Mouse (Mus musculus) midbrain, embryonic 11.5 days (tissue): ENCODE measurements at regions not wholly inside any gene's neighbourhood (a gene's known extent, or its start where the extent isn't known, plus 50 kb on each side); places are given as distances from the start of the nearest gene placed in this dataset.

Source experiments
- ATAC-seq: fragments of 200-750 bp; cut with Nextera tagmentation; 2 replicates; pipeline ENCODE4 v1.8.0; 2017; ENCODE audit warnings: moderate TSS enrichment, moderate library complexity; ENCODE audit not compliant: low FRiP score
- DNase-seq: peaks from one replicate; pipeline ENCODE4 v3.0.0; 2015; ENCODE audit warnings: low spot score; ENCODE audit errors: missing footprints
- H3K27ac ChIP-seq: fragments of 300-500 bp; sonication (generic); 2 replicates; pipeline ENCODE4 v1.5.1; 2014; ENCODE audit warnings: low read depth, low read length
- H3K27me3 ChIP-seq: fragments of 300-500 bp; sonication (generic); 2 replicates; pipeline ENCODE4 v1.6.1; 2014; ENCODE audit warnings: mild to moderate bottlenecking, low read length, moderate library complexity, mixed read lengths; ENCODE audit not compliant: control insufficient read depth, insufficient read depth
- H3K36me3 ChIP-seq: fragments of 300-500 bp; sonication (generic); 2 replicates; pipeline ENCODE4 v1.6.1; 2014; ENCODE audit warnings: mild to moderate bottlenecking, low read length, moderate library complexity, mixed read lengths; ENCODE audit not compliant: control insufficient read depth, insufficient read depth
- H3K4me1 ChIP-seq: fragments of 300-500 bp; sonication (generic); 2 replicates; pipeline ENCODE4 v1.6.1; 2014; ENCODE audit warnings: low read length; ENCODE audit not compliant: control insufficient read depth, insufficient read depth
- H3K4me2 ChIP-seq: fragments of 300-500 bp; sonication (generic); 2 replicates; pipeline ENCODE4 v1.6.1; 2014; ENCODE audit warnings: mild to moderate bottlenecking, moderate library complexity
- H3K4me3 ChIP-seq: fragments of 300-500 bp; sonication (generic); 2 replicates; pipeline ENCODE4 v1.5.1; 2014; ENCODE audit warnings: low read depth, low read length
- H3K9ac ChIP-seq: fragments of 300-500 bp; sonication (generic); 2 replicates; pipeline ENCODE4 v1.6.1; 2014; ENCODE audit warnings: low read length
- H3K9me3 ChIP-seq: fragments of 300-500 bp; sonication (generic); 2 replicates; pipeline ENCODE4 v1.6.1; 2016; ENCODE audit warnings: low read length; ENCODE audit not compliant: control insufficient read depth
- WGBS: fragments of 180-500 bp; shearing (Covaris S2); extraction: QIAGEN DNeasy Blood & Tissue Kit; methylation state at CpG from one replicate; pipeline ENCODE4 v1.1.7; 2014; 5-methylcytosine and 5-hydroxymethylcytosine counted together

GRCm38 (mm10) chr3:40441092-40442036 lies 89.7 kb upstream of the Intu start:
- Histone ChIP-seq H3K4me1 (no peaks in the 10 kb centered on the region), H3K9me3 (no peaks in the 10 kb centered on the region), H3K27me3 (no peaks in the 10 kb centered on the region), H3K36me3 (no peaks in the 10 kb centered on the region), H3K4me3 (no peak overlapping the region), H3K27ac (no peak overlapping the region), H3K4me2 (no peak overlapping the region), H3K9ac (no peak overlapping the region)
- ATAC-seq (no peak), DNase-seq (no peak)
- WGBS = 63% methylated on average over 14 of the region's 14 CpGs

DNA sequence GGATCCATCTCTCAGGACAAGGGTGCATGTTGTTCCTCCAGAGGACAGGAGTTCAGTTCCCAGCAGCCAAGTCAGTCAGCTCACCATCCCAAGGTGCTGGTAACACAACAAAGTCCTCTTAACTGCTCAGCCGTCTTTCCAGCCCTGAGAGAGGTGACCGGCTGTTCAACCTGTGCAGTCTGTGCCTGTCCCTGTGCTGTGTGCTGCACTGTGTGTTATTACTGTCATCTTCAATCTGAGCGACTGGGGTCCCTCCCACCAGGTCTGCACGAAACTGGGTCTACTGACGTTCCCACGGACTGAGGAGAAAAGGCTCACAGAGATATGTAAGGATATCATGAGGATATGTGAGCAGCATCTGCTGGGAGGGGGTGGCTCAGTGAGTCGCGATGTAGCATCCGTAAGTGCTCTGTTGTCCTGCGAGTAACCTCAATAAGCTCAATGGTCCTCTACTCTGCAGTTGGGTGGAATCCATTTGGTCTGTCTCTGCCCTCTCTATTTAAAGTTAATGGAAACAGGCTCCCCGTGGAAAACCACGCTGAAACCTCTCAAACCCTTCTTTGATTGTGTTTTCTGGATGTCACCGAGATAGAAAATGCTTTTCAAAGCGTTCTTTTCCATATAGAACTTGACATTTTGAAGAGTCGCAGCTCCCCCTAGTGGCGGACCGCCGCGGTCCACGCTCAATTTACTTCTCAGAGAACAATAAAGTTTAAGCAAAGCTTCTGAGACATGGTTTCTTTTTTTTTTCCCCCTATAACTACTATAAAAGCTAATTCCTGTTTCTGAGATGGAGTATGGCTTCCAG lies 87.1 kb upstream of the Intu start:
- Histone ChIP-seq H3K9ac (no peak overlapping the region), H3K27ac (no peak overlapping the region), H3K9me3 (no peaks in the 10 kb centered on the region), H3K4me2 (peak overlapping the region; percentile 22; the same call in 1 of the 2 replicates), H3K36me3 (no peaks in the 10 kb centered on the region), H3K4me3 (no peak overlapping the region), H3K4me1 (no peaks in the 10 kb centered on the region), H3K27me3 (no peaks in the 10 kb centered on the region)
- 41% methylated on average over 20 of the region's 20 CpGs for WGBS
- peak; percentile 42; the same call in 1 of the 2 replicates for ATAC-seq
- DNase-seq = peak; percentile 99

DNA sequence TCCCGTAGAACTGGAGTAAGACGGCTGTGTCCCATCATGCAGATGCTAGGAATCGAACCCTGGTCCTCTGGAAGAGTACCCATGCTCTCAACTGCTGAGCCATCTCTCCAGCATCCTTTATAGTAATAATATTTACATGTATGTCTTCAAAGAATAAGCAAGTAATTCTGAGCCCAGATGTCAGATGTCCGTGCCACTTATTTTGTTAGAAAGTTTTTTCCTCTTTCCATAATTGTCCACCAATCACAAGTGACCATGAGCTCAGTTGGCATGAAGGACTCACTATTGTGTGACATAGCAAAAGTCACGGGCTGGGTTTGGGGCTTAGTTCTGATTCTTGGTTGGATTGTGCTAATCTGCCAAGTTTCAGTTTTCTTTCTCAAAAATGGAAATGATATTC lies 78.1 kb upstream of the Intu start:
- 92% methylated on average over 5 of the region's 5 CpGs for WGBS
- Histone ChIP-seq H3K36me3 (no peaks in the 10 kb centered on the region), H3K9ac (no peak overlapping the region), H3K4me2 (no peak overlapping the region), H3K27ac (no peak overlapping the region), H3K9me3 (no peaks in the 10 kb centered on the region), H3K4me3 (no peak overlapping the region), H3K27me3 (no peaks in the 10 kb centered on the region), H3K4me1 (no peaks in the 10 kb centered on the region)
- DNase-seq = no peak
- ATAC-seq = no peak

DNA sequence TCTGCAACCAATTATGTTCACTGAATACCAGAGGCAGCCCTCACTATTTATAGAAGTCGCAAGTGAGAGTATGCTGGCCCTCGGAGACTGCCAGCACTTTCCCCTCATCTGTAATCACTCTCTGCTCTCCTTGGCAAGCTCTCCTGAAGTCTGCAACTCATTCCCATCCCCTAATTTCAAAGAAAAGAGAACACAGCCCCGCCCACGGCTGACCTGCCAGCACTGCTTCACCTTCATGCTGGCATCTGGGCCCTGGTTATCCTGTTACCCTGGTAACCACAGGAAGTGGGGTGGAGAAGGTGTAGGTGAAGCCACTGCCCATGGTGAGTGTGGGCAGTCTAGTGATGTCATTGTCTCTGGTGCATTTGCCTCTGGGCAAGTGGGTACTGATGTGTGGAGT lies 77.5 kb upstream of the Intu start:
- 63% methylated on average over 4 of the region's 4 CpGs for WGBS
- Histone ChIP-seq H3K9me3 (no peaks in the 10 kb centered on the region), H3K36me3 (no peaks in the 10 kb centered on the region), H3K4me2 (no peak overlapping the region), H3K9ac (no peak overlapping the region), H3K27me3 (no peaks in the 10 kb centered on the region), H3K4me3 (no peak overlapping the region), H3K4me1 (no peaks in the 10 kb centered on the region), H3K27ac (no peak overlapping the region)
- DNase-seq (no peak), ATAC-seq (no peak)

DNA sequence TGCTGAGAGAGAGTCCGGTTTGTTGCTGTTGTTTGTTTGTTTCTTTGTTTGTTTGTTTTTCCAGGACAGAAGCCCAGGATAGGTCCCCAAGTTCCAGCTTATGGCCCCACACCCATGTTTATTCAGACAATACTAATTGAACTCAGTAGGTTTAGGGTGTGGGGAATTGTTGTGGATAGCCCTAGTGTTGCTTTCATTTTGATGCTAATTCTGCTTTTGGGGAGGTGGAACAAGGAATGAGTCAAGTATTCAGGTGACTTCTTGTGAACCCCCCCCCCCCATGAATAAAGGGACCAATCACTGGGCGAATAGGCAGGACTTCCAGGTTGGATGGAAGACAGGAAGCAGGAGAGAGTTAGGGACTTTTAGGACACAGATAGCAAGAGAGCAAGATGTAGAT lies 75.0 kb upstream of the Intu start:
- H3K4me1 ChIP-seq = no peaks in the 10 kb centered on the region
- H3K4me2 ChIP-seq = no peak overlapping the region
- WGBS = 78% methylated on average over 2 of the region's 2 CpGs
- no peaks in the 10 kb centered on the region for H3K36me3 ChIP-seq
- DNase-seq (peak; percentile 10), ATAC-seq (no peak)
- no peak overlapping the region for H3K27ac ChIP-seq
- no peaks in the 10 kb centered on the region for H3K9me3 ChIP-seq
- no peak overlapping the region for H3K9ac ChIP-seq
- H3K4me3 ChIP-seq = no peak overlapping the region
- no peaks in the 10 kb centered on the region for H3K27me3 ChIP-seq

DNA sequence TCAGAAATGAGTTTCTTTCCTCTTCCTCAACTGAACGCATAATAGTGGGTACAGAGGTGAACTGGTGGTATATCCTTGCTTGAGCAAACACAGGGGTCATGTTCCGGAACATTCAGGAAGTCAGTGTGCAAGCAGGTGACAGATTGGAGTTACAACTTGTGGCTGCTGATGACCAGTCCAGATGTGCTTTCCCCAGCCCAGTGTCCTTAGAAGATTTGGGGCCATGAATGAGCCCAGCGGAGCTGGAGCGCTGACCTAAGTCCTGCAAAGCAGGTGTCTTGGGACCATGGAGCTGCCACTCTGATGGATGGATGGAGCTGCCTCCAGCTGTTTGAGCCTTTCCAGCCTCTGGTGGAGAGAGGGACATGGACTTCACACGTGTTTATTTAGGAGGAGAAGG lies 72.6 kb upstream of the Intu start:
- ATAC-seq (no peak), DNase-seq (peak; percentile 37)
- Histone ChIP-seq H3K4me1 (no peaks in the 10 kb centered on the region), H3K9ac (no peak overlapping the region), H3K9me3 (no peaks in the 10 kb centered on the region), H3K36me3 (no peaks in the 10 kb centered on the region), H3K27me3 (no peaks in the 10 kb centered on the region), H3K4me3 (no peak overlapping the region), H3K4me2 (no peak overlapping the region), H3K27ac (no peak overlapping the region)
- WGBS = 93% methylated on average over 5 of the region's 5 CpGs

DNA sequence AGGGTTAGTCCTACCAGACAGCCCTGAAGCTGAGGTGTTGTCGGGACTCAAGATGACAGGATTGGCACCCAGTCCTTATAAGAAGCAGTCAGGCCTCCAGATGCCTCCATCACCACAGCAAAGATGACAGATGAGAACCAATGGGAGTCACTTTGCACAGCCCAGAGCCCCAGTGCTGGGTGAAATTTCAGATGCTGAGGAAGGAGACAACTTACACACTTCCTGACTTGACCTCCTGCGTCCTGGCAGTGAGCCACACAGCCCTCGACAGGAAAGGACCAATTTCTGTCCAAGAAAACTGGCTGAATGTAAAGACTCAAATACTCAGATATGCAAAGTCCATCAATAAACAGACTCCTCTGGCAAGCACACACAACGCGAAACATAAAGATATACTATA lies 67.6 kb upstream of the Intu start:
- H3K4me3 ChIP-seq = no peak overlapping the region
- no peaks in the 10 kb centered on the region for H3K36me3 ChIP-seq
- H3K27ac ChIP-seq = no peak overlapping the region
- no peaks in the 10 kb centered on the region for H3K4me1 ChIP-seq
- no peak overlapping the region for H3K9ac ChIP-seq
- H3K4me2 ChIP-seq = no peak overlapping the region
- no peaks in the 10 kb centered on the region for H3K27me3 ChIP-seq
- no peak for ATAC-seq
- peak; percentile 19 for DNase-seq
- 87% methylated on average over 5 of the region's 5 CpGs for WGBS
- H3K9me3 ChIP-seq = no peaks in the 10 kb centered on the region

DNA sequence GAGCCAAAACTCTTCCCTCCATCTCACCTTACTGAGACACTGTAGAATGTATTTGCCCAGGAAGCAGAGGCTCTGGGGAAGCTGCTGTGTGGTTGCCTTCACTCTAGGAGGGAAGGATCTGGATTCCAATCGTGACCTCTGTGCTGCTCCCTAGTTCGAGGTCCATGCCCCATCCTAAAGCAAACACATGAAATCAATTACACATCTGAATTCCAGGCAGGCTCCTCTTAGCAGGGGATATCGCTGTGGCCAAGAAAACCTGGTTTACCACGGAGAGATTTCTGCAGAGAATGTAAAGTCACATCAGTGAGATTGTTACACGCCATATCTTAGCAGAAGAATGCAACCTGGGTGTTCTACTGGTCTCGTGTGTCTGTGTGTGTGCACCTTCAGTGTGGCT lies 61.0 kb upstream of the Intu start:
- no peaks in the 10 kb centered on the region for H3K4me1 ChIP-seq
- H3K9me3 ChIP-seq = no peaks in the 10 kb centered on the region
- DNase-seq (no peak), ATAC-seq (no peak)
- no peaks in the 10 kb centered on the region for H3K27me3 ChIP-seq
- H3K27ac ChIP-seq = no peak overlapping the region
- H3K9ac ChIP-seq = no peak overlapping the region
- no peak overlapping the region for H3K4me2 ChIP-seq
- no peak overlapping the region for H3K4me3 ChIP-seq
- H3K36me3 ChIP-seq = no peaks in the 10 kb centered on the region
- 76% methylated on average over 6 of the region's 6 CpGs for WGBS

DNA sequence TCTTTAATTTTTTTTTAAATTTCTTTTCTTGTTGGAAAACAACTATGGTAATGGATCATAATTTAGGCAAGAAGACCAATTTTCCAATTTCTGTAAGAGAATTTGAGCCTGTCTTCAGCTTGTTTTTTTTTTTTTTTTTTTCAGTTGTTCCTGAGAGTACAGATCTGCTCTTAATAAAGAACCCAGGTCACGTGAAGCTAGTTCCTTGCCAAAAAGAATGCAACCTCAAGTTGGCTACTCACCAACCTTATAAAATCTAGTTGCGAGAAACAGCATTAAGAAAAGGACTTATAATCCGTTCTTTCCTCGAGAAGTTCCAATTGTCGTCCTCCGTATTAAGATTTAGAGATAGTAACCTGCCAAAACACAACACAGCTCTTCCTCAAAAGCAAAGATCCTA lies 58.3 kb upstream of the Intu start:
- H3K27me3 ChIP-seq = no peaks in the 10 kb centered on the region
- H3K4me3 ChIP-seq = no peak overlapping the region
- WGBS = 89% methylated on average over 6 of the region's 6 CpGs
- no peaks in the 10 kb centered on the region for H3K4me1 ChIP-seq
- H3K27ac ChIP-seq = no peak overlapping the region
- ATAC-seq (no peak), DNase-seq (no peak)
- no peaks in the 10 kb centered on the region for H3K36me3 ChIP-seq
- no peaks in the 10 kb centered on the region for H3K9me3 ChIP-seq
- no peak overlapping the region for H3K4me2 ChIP-seq
- no peak overlapping the region for H3K9ac ChIP-seq
